Mouse (Mus musculus) cortical plate, adult 2 months (tissue): Measurements from ENCODE around the gene Cd5.

Source experiments
- CTCF ChIP-seq: fragments of 200-500 bp; IDR thresholded peaks from 2 replicates; pipeline ENCODE4 v1.5.1; 2011; ENCODE audit warnings: mild to moderate bottlenecking, control low read depth, low read length; ENCODE audit not compliant: insufficient read depth; ENCODE audit errors: extremely low read depth
- POLR2A ChIP-seq: fragments of 200-500 bp; IDR thresholded peaks from 2 replicates; pipeline ENCODE4 v1.6.1; 2011; ENCODE audit warnings: mild to moderate bottlenecking, low read length, control low read depth; ENCODE audit not compliant: insufficient read depth; ENCODE audit errors: extremely low read depth

DNA sequence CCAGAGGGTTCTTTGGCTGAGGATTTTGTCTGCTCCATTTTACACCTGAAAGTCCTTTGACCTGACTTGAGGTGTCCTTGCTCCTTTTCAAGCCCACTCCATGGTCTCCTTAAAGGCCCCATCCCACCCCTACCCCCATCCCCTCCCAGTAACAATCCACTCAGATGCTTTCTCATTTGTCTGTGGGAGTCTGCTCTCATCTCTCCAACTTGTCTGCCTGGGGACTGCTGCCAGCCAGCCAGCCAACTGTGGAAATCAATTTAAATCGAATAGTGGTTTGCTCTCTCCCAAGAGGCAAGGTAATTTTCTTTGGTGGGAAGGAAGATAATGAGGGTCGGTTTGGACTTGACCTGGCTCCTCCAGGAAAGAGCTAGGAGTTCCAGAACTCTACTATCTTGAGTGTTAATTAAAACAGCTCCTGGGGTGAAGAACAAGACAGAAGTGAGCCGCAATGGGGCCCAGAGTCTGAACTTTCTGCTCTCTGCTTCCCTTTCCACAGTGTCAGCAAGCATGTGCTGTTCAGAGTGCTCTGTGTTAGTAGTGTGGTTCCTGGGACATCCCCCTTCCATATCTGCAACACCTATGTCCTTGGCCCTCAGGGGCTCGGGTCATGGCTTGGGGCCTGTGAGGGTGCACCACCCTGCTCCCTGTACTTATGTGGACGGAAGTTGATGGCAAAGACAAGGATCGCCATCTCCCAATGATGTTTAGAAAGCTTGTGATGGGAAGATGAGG, 30.1 kb upstream of the Cd5 start:
- TF ChIP-seq CTCF: no peak
- no peak for TF ChIP-seq POLR2A
